Mouse (Mus musculus) midbrain, embryonic 12.5 days (tissue): ENCODE results near the gene Mtcl1. TPM values are rescaled to one million over a fixed set of nuclear protein-coding genes. Genes with fewer than 3 reads are reported as not detected.

ENCODE experiments used
- ATAC-seq: fragments of 200-750 bp; cut with Nextera tagmentation; 2 replicates; pipeline ENCODE4 v1.8.0; 2017; ENCODE audit warnings: low read depth, moderate TSS enrichment, moderate library complexity; ENCODE audit not compliant: low FRiP score
- H3K27ac ChIP-seq: fragments of 300-500 bp; sonication (generic); replicated peaks from 2 replicates; pipeline ENCODE4 v1.5.1; 2016; ENCODE audit warnings: mild to moderate bottlenecking
- H3K27me3 ChIP-seq: fragments of 300-500 bp; sonication (generic); 2 replicates; pipeline ENCODE4 v1.6.1; 2016; ENCODE audit warnings: mild to moderate bottlenecking
- H3K36me3 ChIP-seq: fragments of 300-500 bp; sonication (generic); 2 replicates; pipeline ENCODE4 v1.6.1; 2016
- H3K4me1 ChIP-seq: fragments of 300-500 bp; sonication (generic); 2 replicates; pipeline ENCODE4 v1.6.1; 2016
- H3K4me2 ChIP-seq: fragments of 300-500 bp; sonication (generic); replicated peaks from 2 replicates; pipeline ENCODE4 v1.6.1; 2016; ENCODE audit warnings: mild to moderate bottlenecking, moderate library complexity
- H3K4me3 ChIP-seq: fragments of 300-500 bp; sonication (generic); 2 replicates; pipeline ENCODE4 v1.5.1; 2016; ENCODE audit warnings: mild to moderate bottlenecking
- H3K9ac ChIP-seq: fragments of 300-500 bp; sonication (generic); replicated peaks from 2 replicates; pipeline ENCODE4 v1.6.1; 2016; ENCODE audit warnings: mild to moderate bottlenecking, moderate library complexity
- H3K9me3 ChIP-seq: fragments of 300-500 bp; sonication (generic); 2 replicates; pipeline ENCODE4 v1.6.1; 2016; ENCODE audit warnings: mild to moderate bottlenecking
- WGBS: fragments of 180-500 bp; shearing (Covaris S2); methylation state at CpG from one replicate; pipeline ENCODE4 v1.1.7; 2016; 5-methylcytosine and 5-hydroxymethylcytosine counted together
- polyA plus RNA-seq: library from polyadenylated mRNA; unstranded; fragments of >200 nt; fragmentation: Nextera tagmentation; extraction: Ambion mirVana; gene quantifications from 2 replicates; pipeline ENCODE4 v1.2.1, GENCODE M21; 2016

Gene Mtcl1
- polyA plus RNA-seq, 1 experiment from 2014 or later: 72.5 TPM

- peak overlapping the region; percentile 8; the same call in 1 of the 2 replicates for H3K27ac ChIP-seq
- H3K27me3 ChIP-seq: no peaks in the 10 kb centered on the region
- peaks cover 57% of the 10 kb centered on the region for H3K4me1 ChIP-seq
- peaks cover 13% of the 10 kb centered on the region; the same call in 1 of the 2 replicates for H3K36me3 ChIP-seq
- H3K4me2 ChIP-seq: no peak overlapping the region
- WGBS: 11% methylated on average over 6 of the region's 6 CpGs
- no peaks in the 10 kb centered on the region for H3K9me3 ChIP-seq
- no peak for ATAC-seq
- H3K4me3 ChIP-seq: no peak overlapping the region
- H3K9ac ChIP-seq: no peak overlapping the region
Measured at GRCm38 (mm10) chr17:66402791-66403470, 46.6 kb downstream of the Mtcl1 start.

GRCm38 (mm10) chr17:66401596-66402265 is 47.8 kb downstream of the Mtcl1 start:
- peaks cover 47% of the 10 kb centered on the region for H3K4me1 ChIP-seq

GRCm38 (mm10) chr17:66399780-66400179 is 49.8 kb downstream of the Mtcl1 start:
- Histone ChIP-seq H3K36me3 (peaks cover 26% of the 10 kb centered on the region; the same call in 1 of the 2 replicates), H3K9me3 (0 out of 2 replicates have a peak, but pooled peaks cover 4% of the 10 kb centered on the region), H3K27ac (no peak overlapping the region), H3K27me3 (no peaks in the 10 kb centered on the region), H3K4me3 (no peak overlapping the region), H3K4me2 (no peak overlapping the region), H3K9ac (no peak overlapping the region), H3K4me1 (peaks cover 31% of the 10 kb centered on the region)
- WGBS: 91% methylated on average over 4 of the region's 4 CpGs
- no peak for ATAC-seq

More at GRCm38 (mm10) chr17:66401596-66402265, 47.8 kb downstream of the Mtcl1 start:
- WGBS: 51% methylated on average over 9 of the region's 9 CpGs
- Histone ChIP-seq H3K4me3 (no peak overlapping the region), H3K4me2 (no peak overlapping the region), H3K9ac (no peak overlapping the region), H3K27ac (peak overlapping the region; percentile 39; the same call in 1 of the 2 replicates), H3K27me3 (no peaks in the 10 kb centered on the region), H3K36me3 (peaks cover 13% of the 10 kb centered on the region; the same call in 1 of the 2 replicates), H3K9me3 (no peaks in the 10 kb centered on the region)
- ATAC-seq: no peak

GRCm38 (mm10) chr17:66394571-66394970 is 55.0 kb downstream of the Mtcl1 start:
- no peak for ATAC-seq
- Histone ChIP-seq H3K36me3 (peaks cover 20% of the 10 kb centered on the region; the same call in 1 of the 2 replicates), H3K4me3 (no peak overlapping the region), H3K27me3 (no peaks in the 10 kb centered on the region), H3K4me2 (no peak overlapping the region), H3K9me3 (0 out of 2 replicates have a peak, but pooled peaks cover 4% of the 10 kb centered on the region), H3K4me1 (peaks cover 3% of the 10 kb centered on the region; the same call in 1 of the 2 replicates), H3K27ac (0 out of 2 replicates have a peak overlapping the region, but pooled peaks have one; percentile 2), H3K9ac (no peak overlapping the region)
- WGBS: 73% methylated on average over 9 of the region's 9 CpGs

GRCm38 (mm10) chr17:66388307-66388706 is 61.2 kb downstream of the Mtcl1 start:
- Histone ChIP-seq H3K4me2 (no peak overlapping the region), H3K4me3 (no peak overlapping the region), H3K9me3 (no peaks in the 10 kb centered on the region), H3K27ac (no peak overlapping the region), H3K27me3 (no peaks in the 10 kb centered on the region), H3K4me1 (no peaks in the 10 kb centered on the region), H3K9ac (no peak overlapping the region), H3K36me3 (peaks cover 36% of the 10 kb centered on the region)
- WGBS: 81% methylated on average over 4 of the region's 4 CpGs
- ATAC-seq: no peak

- Histone ChIP-seq H3K27me3 (no peaks in the 10 kb centered on the region), H3K4me2 (no peak overlapping the region), H3K9ac (no peak overlapping the region), H3K4me3 (no peak overlapping the region), H3K9me3 (no peaks in the 10 kb centered on the region), H3K4me1 (no peaks in the 10 kb centered on the region), H3K36me3 (peaks cover 63% of the 10 kb centered on the region), H3K27ac (no peak overlapping the region)
- 77% methylated on average over 6 of the region's 6 CpGs for WGBS
- no peak for ATAC-seq
Measured at GRCm38 (mm10) chr17:66381338-66381737, 68.2 kb downstream of the Mtcl1 start.

- WGBS: 97% methylated on average over 22 of the region's 22 CpGs
- no peak overlapping the region for H3K27ac ChIP-seq
- H3K4me1 ChIP-seq: 0 out of 2 replicates have a peak, but pooled peaks cover under 1% of the 10 kb centered on the region
- no peak overlapping the region for H3K4me2 ChIP-seq
- no peaks in the 10 kb centered on the region for H3K9me3 ChIP-seq
- H3K36me3 ChIP-seq: peaks cover 65% of the 10 kb centered on the region
- no peak overlapping the region for H3K4me3 ChIP-seq
- H3K27me3 ChIP-seq: no peaks in the 10 kb centered on the region
- no peak for ATAC-seq
- H3K9ac ChIP-seq: no peak overlapping the region
Measured at GRCm38 (mm10) chr17:66379900-66380857, 69.4 kb downstream of the Mtcl1 start.

- H3K9ac ChIP-seq: no peak overlapping the region
- ATAC-seq: no peak
- no peak overlapping the region for H3K4me3 ChIP-seq
- WGBS: 95% methylated on average over 24 of the region's 24 CpGs
- no peaks in the 10 kb centered on the region for H3K27me3 ChIP-seq
- no peaks in the 10 kb centered on the region for H3K9me3 ChIP-seq
- H3K4me2 ChIP-seq: no peak overlapping the region
- peaks cover 65% of the 10 kb centered on the region for H3K36me3 ChIP-seq
- peaks cover 8% of the 10 kb centered on the region; the same call in 1 of the 2 replicates for H3K4me1 ChIP-seq
- H3K27ac ChIP-seq: no peak overlapping the region
Measured at GRCm38 (mm10) chr17:66379308-66379707, 70.2 kb downstream of the Mtcl1 start.

- H3K27me3 ChIP-seq: no peaks in the 10 kb centered on the region
- H3K9me3 ChIP-seq: no peaks in the 10 kb centered on the region
- 0 out of 2 replicates have a peak overlapping the region, but pooled peaks have one; percentile 20 for H3K27ac ChIP-seq
- peaks cover 10% of the 10 kb centered on the region; the same call in 1 of the 2 replicates for H3K4me1 ChIP-seq
- H3K4me2 ChIP-seq: no peak overlapping the region
- H3K9ac ChIP-seq: no peak overlapping the region
- no peak for ATAC-seq
- H3K36me3 ChIP-seq: peaks cover 65% of the 10 kb centered on the region
- H3K4me3 ChIP-seq: no peak overlapping the region
- WGBS: 90% methylated on average over 17 of the region's 17 CpGs
Measured at GRCm38 (mm10) chr17:66378127-66378526, 71.4 kb downstream of the Mtcl1 start.

GRCm38 (mm10) chr17:66374633-66375272 is 74.8 kb downstream of the Mtcl1 start:
- H3K4me1 ChIP-seq: peaks cover 10% of the 10 kb centered on the region; the same call in 1 of the 2 replicates
- no peak overlapping the region for H3K4me3 ChIP-seq
- no peak overlapping the region for H3K27ac ChIP-seq
- H3K9me3 ChIP-seq: no peaks in the 10 kb centered on the region
- H3K36me3 ChIP-seq: peaks cover 76% of the 10 kb centered on the region
- no peaks in the 10 kb centered on the region for H3K27me3 ChIP-seq
- ATAC-seq: no peak
- 64% methylated on average over 14 of the region's 14 CpGs for WGBS
- no peak overlapping the region for H3K9ac ChIP-seq
- no peak overlapping the region for H3K4me2 ChIP-seq

- H3K4me1 ChIP-seq: peaks cover 10% of the 10 kb centered on the region; the same call in 1 of the 2 replicates
- no peak overlapping the region for H3K27ac ChIP-seq
- no peaks in the 10 kb centered on the region for H3K27me3 ChIP-seq
- no peak overlapping the region for H3K4me2 ChIP-seq
- WGBS: 91% methylated on average over 9 of the region's 9 CpGs
- H3K9me3 ChIP-seq: no peaks in the 10 kb centered on the region
- no peak overlapping the region for H3K4me3 ChIP-seq
- ATAC-seq: no peak
- peaks cover 78% of the 10 kb centered on the region for H3K36me3 ChIP-seq
- H3K9ac ChIP-seq: no peak overlapping the region
Measured at GRCm38 (mm10) chr17:66370867-66371266, 78.7 kb downstream of the Mtcl1 start.
